Mouse (Mus musculus) forebrain, embryonic 14.5 days (tissue): ENCODE results near the gene Gm498. TPM values are rescaled to one million over a fixed set of nuclear protein-coding genes. Genes with fewer than 3 reads are reported as not detected.
A peak's percentile ranks its signal among the peaks of the same experiment; 100 is the strongest.

Experiments used
- ATAC-seq: fragments of 200-750 bp; cut with Nextera tagmentation; 2 replicates; pipeline ENCODE4 v1.8.0; 2017; ENCODE audit warnings: mild to moderate bottlenecking, moderate library complexity
- DNase-seq: peaks from one replicate; pipeline ENCODE4 v3.0.0-alpha.2; 2015; ENCODE audit warnings: low spot score
- H3K27ac ChIP-seq: fragments of 300-500 bp; sonication (generic); 2 replicates; pipeline ENCODE4 v1.5.1; 2014; ENCODE audit warnings: low read depth, mild to moderate bottlenecking, control low read depth, low read length, moderate library complexity
- H3K27me3 ChIP-seq: fragments of 300-500 bp; sonication (generic); replicated peaks from 2 replicates; pipeline ENCODE4 v1.6.1; 2014; ENCODE audit warnings: low read length, control low read depth, mixed read lengths; ENCODE audit not compliant: control insufficient read depth, insufficient read depth
- H3K36me3 ChIP-seq: fragments of 300-500 bp; sonication (generic); 2 replicates; pipeline ENCODE4 v1.6.1; 2014; ENCODE audit warnings: low read length, control low read depth; ENCODE audit not compliant: control insufficient read depth, insufficient read depth
- H3K4me1 ChIP-seq: fragments of 300-500 bp; sonication (generic); 2 replicates; pipeline ENCODE4 v1.6.1; 2014; ENCODE audit warnings: antibody characterized with exemption, low read length, control low read depth; ENCODE audit not compliant: control insufficient read depth, insufficient read depth
- H3K4me2 ChIP-seq: fragments of 300-500 bp; sonication (generic); 2 replicates; pipeline ENCODE4 v1.6.1; 2014; ENCODE audit warnings: mild to moderate bottlenecking, control low read depth, low read length
- H3K4me3 ChIP-seq: fragments of 300-500 bp; sonication (generic); 2 replicates; pipeline ENCODE4 v1.5.1; 2014; ENCODE audit warnings: low read depth, low read length, control low read depth
- H3K9ac ChIP-seq: fragments of 300-500 bp; sonication (generic); 2 replicates; pipeline ENCODE4 v1.6.1; 2014; ENCODE audit warnings: mild to moderate bottlenecking, low read length, control low read depth, moderate library complexity
- H3K9me3 ChIP-seq: fragments of 300-500 bp; sonication (generic); replicated peaks from 2 replicates; pipeline ENCODE4 v1.6.1; 2016; ENCODE audit warnings: low read length, control low read depth, mixed read lengths; ENCODE audit not compliant: control insufficient read depth
- WGBS: fragments of 180-500 bp; shearing (Covaris S2); extraction: QIAGEN DNeasy Blood & Tissue Kit; methylation state at CpG from one replicate; pipeline ENCODE4 v1.1.7; 2014; 5-methylcytosine and 5-hydroxymethylcytosine counted together
- microRNA-seq: library from miRNA; unstranded; fragments of <30 nt; microRNA quantifications from one replicate; pipeline ENCODE4, GENCODE M21; 2016
- polyA plus RNA-seq: library from polyadenylated mRNA; unstranded; fragments of >200 nt; fragmentation: Nextera tagmentation; extraction: Ambion mirVana; gene quantifications from 2 replicates; pipeline ENCODE4 v1.2.1, GENCODE M21; 2014

Gm498 gene
- polyA plus RNA-seq, 1 experiment from 2014 or later, result not detected

- Histone ChIP-seq H3K27me3 (no peaks in the 10 kb centered on the region), H3K4me2 (no peak overlapping the region), H3K27ac (no peak overlapping the region), H3K9me3 (no peaks in the 10 kb centered on the region), H3K9ac (no peak overlapping the region), H3K4me1 (no peaks in the 10 kb centered on the region), H3K4me3 (no peak overlapping the region), H3K36me3 (no peaks in the 10 kb centered on the region)
- no peak for ATAC-seq
- DNase-seq, result no peak
- 76% methylated on average over 3 of the region's 3 CpGs for WGBS
Measured at GRCm38 (mm10) chr7:143919031-143919679, 52.5 kb downstream of the Gm498 start.

GRCm38 (mm10) chr7:143929899-143930298 lies 63.3 kb downstream of the Gm498 start:
- WGBS, result 88% methylated on average over 1 of the region's 1 CpGs
- Histone ChIP-seq H3K27me3 (no peaks in the 10 kb centered on the region), H3K27ac (no peak overlapping the region), H3K4me1 (no peaks in the 10 kb centered on the region), H3K36me3 (no peaks in the 10 kb centered on the region), H3K4me2 (no peak overlapping the region), H3K4me3 (no peak overlapping the region), H3K9ac (no peak overlapping the region), H3K9me3 (no peaks in the 10 kb centered on the region)
- DNase-seq, result no peak
- ATAC-seq, result no peak

- ATAC-seq (no peak), DNase-seq (peak; percentile 34)
- Histone ChIP-seq H3K27ac (no peak overlapping the region), H3K9ac (no peak overlapping the region), H3K4me2 (no peak overlapping the region), H3K9me3 (no peaks in the 10 kb centered on the region), H3K27me3 (no peaks in the 10 kb centered on the region), H3K4me1 (no peaks in the 10 kb centered on the region), H3K36me3 (no peaks in the 10 kb centered on the region), H3K4me3 (no peak overlapping the region)
- 22% methylated on average over 4 of the region's 4 CpGs for WGBS
Measured at GRCm38 (mm10) chr7:143938647-143939046, 72.0 kb downstream of the Gm498 start.

DNA sequence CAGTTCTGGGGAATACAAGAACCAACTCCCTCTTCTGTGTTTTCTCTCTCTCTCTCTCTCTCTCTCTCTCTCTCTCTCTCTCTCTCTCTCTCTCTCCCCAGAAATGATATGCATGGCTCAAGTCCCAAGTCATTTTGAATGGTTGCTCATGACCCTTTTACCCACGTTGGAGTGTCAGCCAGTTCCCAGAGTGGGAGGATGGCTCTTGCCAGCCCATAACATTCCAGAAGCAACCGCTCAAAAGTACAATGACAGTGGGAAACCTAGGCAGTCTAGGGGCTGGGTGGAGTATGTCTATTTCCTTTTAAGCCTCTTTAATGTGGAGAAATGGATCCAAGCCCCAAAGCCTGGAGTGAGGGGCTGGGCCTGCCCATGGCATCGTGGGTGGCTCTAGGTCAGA lies 72.8 kb downstream of the Gm498 start:
- Histone ChIP-seq H3K4me2 (no peak overlapping the region), H3K9me3 (no peaks in the 10 kb centered on the region), H3K4me1 (peaks cover under 1% of the 10 kb centered on the region; the same call in 1 of the 2 replicates), H3K9ac (no peak overlapping the region), H3K36me3 (no peaks in the 10 kb centered on the region), H3K27me3 (no peaks in the 10 kb centered on the region), H3K27ac (no peak overlapping the region), H3K4me3 (no peak overlapping the region)
- ATAC-seq (no peak), DNase-seq (peak; percentile 11)
- 56% methylated on average over 3 of the region's 3 CpGs for WGBS

DNA sequence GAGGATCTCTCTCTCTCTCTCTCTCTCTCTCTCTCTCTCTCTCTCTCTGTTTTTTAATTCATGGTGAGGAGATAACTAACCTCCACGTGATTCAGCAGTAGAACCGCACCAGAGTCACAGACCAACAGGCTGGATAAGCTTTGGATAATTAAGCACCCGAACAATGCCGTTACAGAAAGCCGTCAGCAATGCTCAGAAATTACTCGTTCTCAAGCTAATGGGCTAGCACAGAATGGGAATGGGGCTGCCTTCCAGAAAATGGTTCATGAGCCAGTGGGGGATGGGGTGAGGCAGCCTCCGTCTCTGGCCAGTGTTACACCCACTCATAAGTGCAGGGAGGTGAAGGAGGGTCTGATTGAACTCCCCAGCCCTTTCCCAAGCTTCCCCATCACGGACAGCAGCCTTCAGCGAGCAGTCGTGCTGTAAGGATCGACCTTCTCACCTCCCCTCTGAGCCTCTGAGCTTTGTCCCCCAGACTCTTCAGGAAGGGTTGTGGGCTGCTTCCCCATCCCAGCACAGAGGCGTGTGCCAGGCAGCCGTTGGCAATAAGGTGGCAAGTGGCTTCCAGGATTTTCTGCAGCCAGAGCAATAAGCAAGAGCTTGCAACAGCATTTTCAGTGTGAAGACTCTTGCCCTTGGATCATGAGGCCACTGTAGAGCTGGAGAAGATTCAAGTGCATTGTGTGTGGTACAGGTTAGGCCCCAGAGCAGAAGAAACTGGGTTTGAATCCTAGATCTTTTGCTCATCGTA lies 76.5 kb downstream of the Gm498 start:
- Histone ChIP-seq H3K9ac (no peak overlapping the region), H3K4me3 (no peak overlapping the region), H3K27ac (peak overlapping the region; percentile 49), H3K4me1 (peaks cover 2% of the 10 kb centered on the region; the same call in 1 of the 2 replicates), H3K36me3 (no peaks in the 10 kb centered on the region), H3K9me3 (no peaks in the 10 kb centered on the region), H3K27me3 (no peaks in the 10 kb centered on the region), H3K4me2 (no peak overlapping the region)
- peak; percentile 71 for DNase-seq
- peak; percentile 64 for ATAC-seq
- 40% methylated on average over 14 of the region's 14 CpGs for WGBS

GRCm38 (mm10) chr7:143944421-143944980 lies 77.9 kb downstream of the Gm498 start:
- peaks cover 2% of the 10 kb centered on the region; the same call in 1 of the 2 replicates for H3K4me1 ChIP-seq
- H3K27me3 ChIP-seq, result no peaks in the 10 kb centered on the region
- no peak overlapping the region for H3K4me3 ChIP-seq
- H3K36me3 ChIP-seq, result no peaks in the 10 kb centered on the region
- DNase-seq, result peak; percentile 84
- H3K9me3 ChIP-seq, result no peaks in the 10 kb centered on the region
- ATAC-seq, result 0 out of 2 replicates have a peak, but pooled peaks have one; percentile 60
- no peak overlapping the region for H3K4me2 ChIP-seq
- WGBS, result 40% methylated on average over 6 of the region's 6 CpGs
- H3K27ac ChIP-seq, result no peak overlapping the region
- H3K9ac ChIP-seq, result no peak overlapping the region

Small RNAs within 50 kb of the gene (microRNA-seq; reads per million reads assigned to microRNA genes)
- not detected for gene Mir6404

Other genes with a start within 250 kb of the Gm498 start
- gene Tnfrsf26, start 238.1 kb upstream of the Gm498 start, polyA plus RNA-seq, result 0.10 TPM in 1 of 2 replicates, not detected in the other
- gene Tnfrsf22, start 217.2 kb upstream of the Gm498 start, polyA plus RNA-seq, result 2.5 and 3.2 TPM in 2 replicates
- 0.24 and 0.56 TPM in 2 replicates for gene Tnfrsf23, start 181.0 kb upstream of the Gm498 start, polyA plus RNA-seq
- 25.8 and 29.4 TPM in 2 replicates for gene Osbpl5, start 109.9 kb upstream of the Gm498 start, polyA plus RNA-seq
- not detected in 2 replicates for gene Mrgprg, start 99.8 kb upstream of the Gm498 start, polyA plus RNA-seq
- 2.6 and 3.6 TPM in 2 replicates for gene Mrgpre, start 82.3 kb upstream of the Gm498 start, polyA plus RNA-seq
- gene Nadsyn1, start 44.0 kb upstream of the Gm498 start, polyA plus RNA-seq, result 5.2 TPM in 2 replicates
- 59.2 and 64.8 TPM in 2 replicates for gene Dhcr7, start 43.7 kb upstream of the Gm498 start, polyA plus RNA-seq
- 4.6 and 5.6 TPM in 2 replicates for gene Shank2, start 135.1 kb downstream of the Gm498 start, polyA plus RNA-seq